Mouse (Mus musculus) heart, postnatal 10 days (tissue): ENCODE results near the gene Zfp708. TPM values are rescaled to one million over a fixed set of nuclear protein-coding genes. Genes with fewer than 3 reads are reported as not detected.

Experiments
- DNase-seq, 2 experiments: peaks; one replicate each; pipeline ENCODE4 v3.0.0; 2021
- intact Hi-C: fragments of 180-260 bp; cut with DNase I; formaldehyde crosslinking; loops from one replicate; pipeline ENCODE4 v1.15.1; 2025
- total RNA-seq, 2 experiments: library from RNA; stranded (reverse); gene quantifications; 2 replicates each; pipeline ENCODE4 v1.2.3; 2021

Gene Zfp708
- total RNA-seq, 2 experiments from 2014 or later = 1.1 to 1.9 TPM

- intact Hi-C loops = loop anchor here (2.0 kb wide), 2 partner anchors 49 to 69 kb away; partner anchors contain the start of gene Gm28557
- no peak for DNase-seq
These were observed 37.5 kb downstream of the Zfp708 start for GRCm38 (mm10) chr13:67060161-67060785.

Other genes with a start within 250 kb of the Zfp708 start
- 1 to 10 TPM; 1.1 to 1.4 TPM for gene Gm10767, start 193.1 kb downstream of the Zfp708 start, total RNA-seq
- gene Zfp712, start 36.8 kb downstream of the Zfp708 start, total RNA-seq = 1 to 10 TPM; 1.4 to 2.2 TPM
- 1 to 10 TPM in 1 of 2 experiments, under 1 TPM in 1; 0.96 to 1.8 TPM for gene Gm28557, start 10.6 kb upstream of the Zfp708 start, total RNA-seq
- under 1 TPM; 0.19 to 0.27 TPM for gene Rslcan18, start 18.3 kb upstream of the Zfp708 start, total RNA-seq
- gene Zfp759, start 23.7 kb upstream of the Zfp708 start, total RNA-seq = 1 to 10 TPM; 3.7 to 4.9 TPM
- gene Rsl1, start 75.2 kb upstream of the Zfp708 start, total RNA-seq = 1 to 10 TPM; 3.3 to 4.7 TPM
- gene Zfp455, start 96.5 kb upstream of the Zfp708 start, total RNA-seq = 1 to 10 TPM in 1 of 2 experiments, under 1 TPM in 1; 0.98 to 1.4 TPM
- 1 to 10 TPM; 2.1 to 2.8 TPM for gene Zfp458, start 180.5 kb upstream of the Zfp708 start, total RNA-seq
- 1 to 10 TPM; 2.7 to 3.9 TPM for gene Zfp457, start 208.5 kb upstream of the Zfp708 start, total RNA-seq
- 1 to 10 TPM; 2.0 to 2.8 TPM for gene Zfp595, start 234.6 kb upstream of the Zfp708 start, total RNA-seq